Mouse (Mus musculus) forebrain, postnatal 0 days (tissue): ENCODE results near the gene Col19a1. TPM values are rescaled to one million over a fixed set of nuclear protein-coding genes. Genes with fewer than 3 reads are reported as not detected.
A peak's percentile ranks its signal among the peaks of the same experiment; 100 is the strongest.

Source experiments
- ATAC-seq: fragments of 200-750 bp; cut with Nextera tagmentation; 2 replicates; pipeline ENCODE4 v1.8.0; 2017; ENCODE audit warnings: mild to moderate bottlenecking, moderate library complexity
- DNase-seq: peaks from one replicate; pipeline ENCODE4 v3.0.0-alpha.2; 2015
- H3K27ac ChIP-seq: fragments of 300-500 bp; sonication (generic); 2 replicates; pipeline ENCODE4 v1.5.1; 2014; ENCODE audit warnings: low read depth, mild to moderate bottlenecking, antibody characterized with exemption, low read length, moderate library complexity, mixed read lengths
- H3K27me3 ChIP-seq: fragments of 300-500 bp; sonication (generic); 2 replicates; pipeline ENCODE4 v1.6.1; 2014; ENCODE audit warnings: mild to moderate bottlenecking, low read length, mixed read lengths; ENCODE audit not compliant: insufficient read depth
- H3K36me3 ChIP-seq: fragments of 300-500 bp; sonication (generic); 2 replicates; pipeline ENCODE4 v1.6.1; 2014; ENCODE audit warnings: mild to moderate bottlenecking, moderate library complexity; ENCODE audit not compliant: insufficient read depth
- H3K4me1 ChIP-seq: fragments of 300-500 bp; sonication (generic); 2 replicates; pipeline ENCODE4 v1.6.1; 2014; ENCODE audit warnings: antibody characterized with exemption; ENCODE audit not compliant: insufficient read depth
- H3K4me2 ChIP-seq: fragments of 300-500 bp; sonication (generic); 2 replicates; pipeline ENCODE4 v1.6.1; 2014; ENCODE audit warnings: low read depth, mild to moderate bottlenecking, moderate library complexity
- H3K4me3 ChIP-seq: fragments of 300-500 bp; sonication (generic); 2 replicates; pipeline ENCODE4 v1.5.1; 2014; ENCODE audit warnings: low read depth, low read length, mixed read lengths
- H3K9ac ChIP-seq: fragments of 300-500 bp; sonication (generic); 2 replicates; pipeline ENCODE4 v1.6.1; 2014; ENCODE audit warnings: mild to moderate bottlenecking
- H3K9me3 ChIP-seq: fragments of 300-500 bp; sonication (generic); 2 replicates; pipeline ENCODE4 v1.6.1; 2016; ENCODE audit warnings: low read length
- CTCF ChIP-seq: sonication (generic); IDR thresholded peaks from 2 replicates; pipeline ENCODE4 v1.5.1; 2016; ENCODE audit warnings: antibody characterized with exemption, control low read depth, low read depth
- WGBS: fragments of 180-500 bp; shearing (Covaris S2); extraction: QIAGEN DNeasy Blood & Tissue Kit; methylation state at CpG from one replicate; pipeline ENCODE4 v1.1.7; 2014; 5-methylcytosine and 5-hydroxymethylcytosine counted together
- polyA plus RNA-seq: library from polyadenylated mRNA; unstranded; fragments of >200 nt; fragmentation: Nextera tagmentation; extraction: Ambion mirVana; gene quantifications from 2 replicates; pipeline ENCODE4 v1.2.1, GENCODE M21; 2015
- total RNA-seq: library from RNA; depleted of rRNA; stranded (reverse); fragments of >200 nt; gene quantifications from 2 replicates; pipeline ENCODE4 v1.2.3, GENCODE M21; 2014

The Col19a1 gene
- total and polyA plus RNA-seq, 2 experiments from 2014 or later, result 4.2 to 5.3 TPM

- H3K4me3 ChIP-seq, result no peak overlapping the region
- H3K4me2 ChIP-seq, result no peak overlapping the region
- no peaks in the 10 kb centered on the region for H3K27me3 ChIP-seq
- TF ChIP-seq CTCF, result no peak
- no peak overlapping the region for H3K27ac ChIP-seq
- no peaks in the 10 kb centered on the region for H3K36me3 ChIP-seq
- no peak for DNase-seq
- whole genome bisulfite sequencing, result 78% methylated on average over 2 of the region's 2 CpGs
- no peak overlapping the region for H3K9ac ChIP-seq
- ATAC-seq, result no peak
- H3K9me3 ChIP-seq, result no peaks in the 10 kb centered on the region
- H3K4me1 ChIP-seq, result no peaks in the 10 kb centered on the region
Measured at GRCm38 (mm10) chr1:24292515-24292914, 294.8 kb downstream of the Col19a1 start.

- Histone ChIP-seq H3K27ac (no peak overlapping the region), H3K36me3 (no peaks in the 10 kb centered on the region), H3K9ac (no peak overlapping the region), H3K4me1 (no peaks in the 10 kb centered on the region), H3K27me3 (no peaks in the 10 kb centered on the region), H3K4me3 (no peak overlapping the region), H3K4me2 (no peak overlapping the region), H3K9me3 (no peaks in the 10 kb centered on the region)
- 67% methylated on average over 6 of the region's 6 CpGs for WGBS
- DNase-seq (no peak), ATAC-seq (no peak)
- no peak for TF ChIP-seq CTCF
Measured at GRCm38 (mm10) chr1:24286360-24286759, 300.9 kb downstream of the Col19a1 start.

- no peak for ATAC-seq
- WGBS, result 18% methylated on average over 3 of the region's 3 CpGs
- no peak for TF ChIP-seq CTCF
Measured at GRCm38 (mm10) chr1:24267022-24267421, 320.2 kb downstream of the Col19a1 start.

GRCm38 (mm10) chr1:24261181-24261580 is 326.1 kb downstream of the Col19a1 start:
- Histone ChIP-seq H3K9me3 (no peaks in the 10 kb centered on the region), H3K4me1 (no peaks in the 10 kb centered on the region; the same call in 1 of the 2 replicates), H3K4me2 (no peak overlapping the region), H3K36me3 (no peaks in the 10 kb centered on the region), H3K27me3 (no peaks in the 10 kb centered on the region), H3K4me3 (no peak overlapping the region), H3K9ac (no peak overlapping the region), H3K27ac (no peak overlapping the region)
- TF ChIP-seq CTCF, result peak; percentile 45
- no peak for ATAC-seq
- no peak for DNase-seq

More at GRCm38 (mm10) chr1:24267022-24267421, 320.2 kb downstream of the Col19a1 start:
- Histone ChIP-seq H3K36me3 (no peaks in the 10 kb centered on the region), H3K9me3 (no peaks in the 10 kb centered on the region), H3K4me3 (no peak overlapping the region), H3K9ac (no peak overlapping the region), H3K4me2 (no peak overlapping the region), H3K4me1 (no peaks in the 10 kb centered on the region; the same call in 1 of the 2 replicates), H3K27ac (no peak overlapping the region), H3K27me3 (no peaks in the 10 kb centered on the region)
- no peak for DNase-seq

GRCm38 (mm10) chr1:24259419-24259818 is 327.9 kb downstream of the Col19a1 start:
- no peak for DNase-seq
- 72% methylated on average over 6 of the region's 6 CpGs for WGBS
- H3K27ac ChIP-seq, result no peak overlapping the region
- H3K9ac ChIP-seq, result no peak overlapping the region
- H3K27me3 ChIP-seq, result no peaks in the 10 kb centered on the region
- no peak for TF ChIP-seq CTCF
- H3K4me3 ChIP-seq, result no peak overlapping the region
- no peaks in the 10 kb centered on the region for H3K9me3 ChIP-seq
- H3K4me1 ChIP-seq, result no peaks in the 10 kb centered on the region
- H3K36me3 ChIP-seq, result no peaks in the 10 kb centered on the region
- H3K4me2 ChIP-seq, result no peak overlapping the region
- no peak for ATAC-seq

- no peaks in the 10 kb centered on the region for H3K4me1 ChIP-seq
- H3K4me2 ChIP-seq, result no peak overlapping the region
- no peaks in the 10 kb centered on the region for H3K27me3 ChIP-seq
- 52% methylated on average over 5 of the region's 5 CpGs for WGBS
- H3K4me3 ChIP-seq, result no peak overlapping the region
- no peaks in the 10 kb centered on the region for H3K36me3 ChIP-seq
- no peak overlapping the region for H3K27ac ChIP-seq
- H3K9me3 ChIP-seq, result no peaks in the 10 kb centered on the region
- no peak for DNase-seq
- no peak for TF ChIP-seq CTCF
- no peak overlapping the region for H3K9ac ChIP-seq
- no peak for ATAC-seq
Measured at GRCm38 (mm10) chr1:24257961-24258360, 329.3 kb downstream of the Col19a1 start.

GRCm38 (mm10) chr1:24249105-24249664 is 338.1 kb downstream of the Col19a1 start:
- H3K9me3 ChIP-seq, result no peaks in the 10 kb centered on the region
- 38% methylated on average over 3 of the region's 3 CpGs for WGBS
- peak; percentile 97 for TF ChIP-seq CTCF
- no peak overlapping the region for H3K4me3 ChIP-seq
- 0 out of 2 replicates have a peak overlapping the region, but pooled peaks have one; percentile 4 for H3K27ac ChIP-seq
- ATAC-seq (peak; percentile 91), DNase-seq (peak; percentile 82)
- H3K36me3 ChIP-seq, result no peaks in the 10 kb centered on the region
- H3K4me1 ChIP-seq, result no peaks in the 10 kb centered on the region
- H3K9ac ChIP-seq, result no peak overlapping the region
- H3K27me3 ChIP-seq, result no peaks in the 10 kb centered on the region
- no peak overlapping the region for H3K4me2 ChIP-seq
